Mouse (Mus musculus): ENCODE measurements around the gene Psg29.

Gene Psg29

DNA sequence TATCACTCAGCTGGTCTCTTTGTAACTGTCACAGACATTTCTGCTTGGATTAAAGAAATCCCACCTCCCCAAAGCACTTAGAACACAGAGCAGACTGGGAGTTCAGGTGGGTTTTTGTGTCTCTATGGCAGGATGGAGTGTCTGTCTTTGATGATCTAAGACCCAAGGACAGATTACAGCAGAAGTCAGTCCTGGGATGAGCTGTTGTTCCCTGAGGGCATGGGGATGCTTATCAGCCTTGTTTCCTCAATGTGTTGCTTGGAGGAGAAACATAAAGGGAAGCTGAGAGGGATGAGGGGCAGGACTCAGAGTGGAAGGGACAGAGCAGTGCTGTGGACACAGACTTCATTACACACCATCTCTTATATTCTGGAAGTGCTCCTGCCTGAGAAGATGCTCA, at the start of gene Psg29:
Psg29 (plus strand) TSS at position 301 of the 400 bp plus-strand sequence.
- DNase-seq, result no peak

DNA sequence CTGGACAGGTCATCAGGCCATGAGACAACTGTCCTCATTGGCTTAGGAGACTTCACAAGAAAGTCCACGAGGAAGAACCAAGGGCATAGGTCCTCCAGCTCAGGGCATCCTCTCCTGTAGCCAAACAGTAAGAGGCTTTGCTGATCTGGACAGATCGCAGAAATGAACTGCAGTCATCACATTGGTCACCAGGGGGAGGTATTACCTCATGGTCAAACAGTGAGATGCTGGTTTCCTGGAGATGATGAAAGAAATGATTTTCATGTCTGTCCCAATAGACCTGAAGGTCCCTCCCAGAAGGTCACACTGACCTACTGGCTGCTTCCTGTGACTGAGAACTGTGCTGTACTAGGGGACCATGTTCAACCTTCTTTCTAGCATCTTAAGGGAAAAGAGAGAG, 47.6 kb upstream of the Psg29 start:
- peak; percentile 90 for DNase-seq

DNA sequence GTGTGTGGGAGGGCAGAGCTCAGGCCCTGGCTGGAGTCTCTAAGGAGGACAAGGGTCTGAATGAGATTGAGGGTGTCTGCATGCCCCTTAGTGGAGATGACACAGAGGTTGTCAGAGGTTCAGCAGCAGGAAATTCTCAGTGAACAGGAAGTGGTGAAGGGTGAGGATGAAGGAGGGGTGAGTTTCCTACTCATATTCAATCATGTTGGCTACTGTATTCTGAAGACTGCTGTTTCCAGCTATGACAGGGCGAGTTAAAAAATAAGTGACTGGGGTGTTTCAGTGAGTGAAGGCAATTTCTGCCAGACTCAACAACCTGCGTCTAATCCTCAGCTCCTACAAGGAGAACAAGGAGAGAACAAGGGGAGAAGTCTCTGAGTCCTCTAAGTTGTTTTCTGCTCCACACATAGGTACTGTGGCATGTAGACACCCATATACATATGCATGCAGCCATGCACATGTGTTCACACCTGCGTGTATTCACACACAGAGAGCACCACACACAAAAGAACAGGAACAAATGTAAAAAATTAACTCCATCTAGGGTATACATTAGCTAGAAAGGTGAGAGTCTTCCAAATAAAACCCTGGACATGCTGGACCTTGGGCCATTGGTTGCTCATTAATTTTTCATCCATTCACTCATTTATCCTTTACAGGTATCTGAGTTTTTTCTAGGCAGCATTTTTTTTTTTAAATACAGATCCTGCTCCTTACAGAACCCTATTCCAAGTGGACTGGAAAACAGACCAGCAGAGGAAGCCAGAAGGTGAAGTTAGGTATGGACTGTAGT, 46.2 kb upstream of the Psg29 start:
- DNase-seq, result no peak

DNA sequence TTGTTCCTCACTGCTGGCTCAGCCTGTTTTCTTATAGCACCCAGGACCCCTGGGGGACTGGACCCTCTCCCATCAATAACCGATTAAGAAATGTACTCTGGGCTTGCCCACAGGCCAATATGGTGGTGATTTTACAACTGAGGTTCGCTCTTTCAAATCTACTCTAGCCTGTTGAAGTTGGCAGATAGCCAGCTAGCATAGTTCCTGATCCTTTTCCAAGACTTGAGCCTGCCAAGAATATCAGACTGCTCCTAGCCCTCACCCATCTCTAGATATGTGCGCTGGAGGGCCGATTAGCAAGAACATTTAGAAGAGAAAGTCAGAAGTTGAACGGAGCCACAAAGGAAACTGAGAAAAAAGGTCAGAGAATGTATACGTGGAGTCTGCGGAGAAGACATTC, 44.3 kb upstream of the Psg29 start:
- peak; percentile 53 for DNase-seq

DNA sequence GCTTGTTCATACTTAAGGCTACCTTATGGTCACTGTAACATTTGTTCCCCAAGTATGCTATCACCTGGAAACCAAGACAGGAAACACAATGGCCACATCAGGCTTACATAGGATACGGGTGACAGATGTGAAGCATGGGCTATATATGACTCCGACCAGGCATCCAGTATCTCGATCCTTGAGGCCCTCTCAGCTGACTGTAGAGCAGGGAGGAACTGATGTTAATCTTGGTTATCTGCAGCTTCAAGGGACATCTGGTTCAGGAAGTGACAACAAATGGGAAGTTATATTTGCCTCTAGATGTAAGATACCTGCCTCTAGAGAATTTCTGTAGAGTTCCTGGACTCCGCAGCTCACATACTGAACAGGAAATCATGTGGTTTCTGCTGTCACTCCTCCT, 31.4 kb upstream of the Psg29 start:
- DNase-seq, result no peak

DNA sequence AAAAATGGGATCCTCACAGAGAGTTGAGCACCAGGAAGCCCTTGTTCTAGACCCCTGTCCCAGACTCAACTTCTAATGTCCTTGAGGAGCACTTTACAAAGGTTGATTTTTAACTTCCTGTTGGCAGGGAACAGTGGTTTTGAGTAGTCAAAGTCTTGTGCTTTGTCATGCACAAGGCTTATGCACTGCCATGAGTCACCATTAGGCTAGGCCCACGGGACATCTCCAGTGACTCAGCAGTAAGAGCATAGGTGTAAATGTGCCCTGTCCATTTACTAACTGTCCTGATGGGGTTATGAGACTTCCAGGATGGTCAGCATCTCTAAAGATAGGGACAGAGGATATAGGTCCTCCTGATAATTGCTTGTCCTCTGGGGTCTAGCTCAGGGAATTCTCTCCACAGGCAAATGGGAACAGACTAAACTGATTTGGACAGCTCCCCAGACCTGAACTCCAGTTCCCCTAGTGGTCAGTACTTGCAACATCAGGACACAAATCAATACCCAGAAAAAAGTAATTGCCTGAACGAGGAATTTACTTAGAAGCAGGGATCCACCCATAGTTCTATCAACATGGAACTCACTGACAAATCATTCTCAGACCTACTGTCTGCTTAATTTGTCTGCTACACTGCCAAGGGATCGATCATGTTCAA, 2.4 kb downstream of the Psg29 start:
- no peak for DNase-seq
